Mouse (Mus musculus): Measurements from ENCODE around the gene Adk. TPM values are rescaled to one million over a fixed set of nuclear protein-coding genes. Genes with fewer than 3 reads are reported as not detected.
A peak's percentile ranks its signal among the peaks of the same experiment; 100 is the strongest.

Gene Adk
- total RNA-seq, 4 experiments from 2014 or later: 88.2 to 104 (median 99.2) TPM

DNA sequence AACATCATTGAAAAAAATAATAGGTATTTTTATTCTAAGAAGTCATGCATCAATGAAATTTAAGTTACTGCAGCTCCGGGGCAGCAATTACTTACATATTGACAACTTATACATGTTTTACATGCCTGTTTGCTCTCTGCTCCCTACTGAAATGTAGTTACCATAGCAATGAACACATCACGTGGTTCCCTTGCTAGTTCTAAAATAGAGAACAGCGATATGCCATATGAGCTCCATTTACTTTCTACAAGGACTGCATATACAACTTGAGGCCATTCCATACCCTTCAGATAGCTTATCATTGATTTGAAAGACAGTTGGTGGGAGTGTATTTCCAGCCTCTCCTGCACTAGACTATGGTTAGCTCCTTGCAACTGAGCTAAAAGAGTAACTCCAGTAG is 290.6 kb downstream of the Adk start:
- DNase-seq (ENCODE audit: low spot score in 2 of 2): no peak

GRCm38 (mm10) chr14:21344896-21345295 is 292.5 kb downstream of the Adk start:
- DNase-seq (ENCODE audit: low spot score in 2 of 2): no peak

GRCm38 (mm10) chr14:21348611-21349260 is 296.4 kb downstream of the Adk start:
- DNase-seq (ENCODE audit: low spot score in 2 of 2): no peak

- DNase-seq (ENCODE audit: low spot score in 2 of 2): no peak
These were observed 299.3 kb downstream of the Adk start for GRCm38 (mm10) chr14:21351646-21352045.

DNA sequence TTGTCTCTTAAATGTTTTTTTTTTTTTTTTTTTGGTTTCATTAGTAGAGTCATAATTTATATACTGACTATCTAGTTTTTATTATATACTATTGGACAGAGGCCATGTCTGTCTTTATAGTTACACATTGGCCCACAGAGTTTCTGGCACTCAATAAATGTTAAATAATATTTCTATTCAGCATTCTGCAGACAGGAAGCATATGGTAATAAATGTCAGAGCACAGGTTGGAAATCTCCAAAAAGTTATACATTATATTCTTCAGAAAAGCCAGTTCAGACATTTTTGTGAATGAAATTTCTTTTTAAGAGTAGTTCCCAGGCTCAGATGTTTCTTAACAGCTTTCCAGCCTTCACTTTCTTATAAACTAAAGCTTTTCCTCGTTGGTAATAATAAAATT is 303.9 kb downstream of the Adk start:
- DNase-seq (ENCODE audit: low spot score in 2 of 2): no peak

DNA sequence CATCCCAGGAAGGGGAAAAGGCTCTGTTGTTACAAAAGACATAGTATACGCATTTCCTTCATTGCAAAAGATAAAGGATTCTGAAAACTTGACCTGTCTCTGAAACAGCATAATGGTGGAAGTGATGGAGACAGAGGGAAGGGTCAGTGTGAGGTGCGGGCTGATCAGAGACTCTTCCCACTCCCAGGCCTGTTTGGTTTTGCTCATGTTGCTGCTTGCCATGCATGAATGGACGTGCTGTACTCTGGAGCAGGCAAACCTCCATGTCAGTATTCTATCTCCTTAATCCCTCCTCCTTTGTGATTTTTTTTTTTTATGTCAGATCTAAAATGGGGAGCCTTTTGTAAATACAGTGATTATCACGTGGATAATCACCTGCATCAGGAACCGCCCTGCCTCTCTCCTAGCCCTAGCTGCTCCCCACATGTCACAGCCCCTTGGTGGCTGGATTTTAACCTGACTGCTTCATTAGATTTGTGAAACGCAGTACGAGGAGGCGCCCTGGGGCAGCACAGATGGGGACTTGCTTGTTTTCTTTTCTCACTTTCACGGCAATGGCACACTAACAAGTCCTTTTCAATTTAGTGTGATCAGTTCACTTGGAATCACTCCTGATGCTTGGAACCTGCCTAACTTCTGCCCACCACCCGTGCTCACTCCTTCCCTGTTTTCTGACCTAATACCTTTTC is 307.0 kb downstream of the Adk start:
- no peak for DNase-seq (ENCODE audit: low spot score in 2 of 2)

- DNase-seq (ENCODE audit: low spot score in 2 of 2): no peak
These were observed 307.6 kb downstream of the Adk start for GRCm38 (mm10) chr14:21359896-21360525.

- DNase-seq (ENCODE audit: low spot score in 2 of 2): no peak
These were observed 314.7 kb downstream of the Adk start for GRCm38 (mm10) chr14:21367095-21367494.

DNA sequence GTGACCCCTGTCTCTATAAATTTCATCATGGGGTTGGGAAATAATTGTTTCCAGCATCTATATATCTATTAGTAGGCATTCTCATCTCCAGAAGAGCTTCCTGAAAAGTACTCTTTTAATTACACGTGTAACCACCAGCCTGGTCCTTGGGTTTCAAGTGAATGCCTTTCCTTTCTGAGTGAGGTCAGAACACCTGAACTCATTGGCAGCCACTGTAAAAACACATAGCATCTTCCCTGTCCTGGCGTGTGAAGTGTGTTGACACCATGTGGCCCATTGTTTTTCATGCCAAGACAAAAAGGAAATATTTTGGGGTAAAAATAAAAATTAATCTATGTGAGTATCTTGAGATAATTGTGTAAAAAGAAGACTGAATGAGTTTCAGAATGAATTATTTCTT is 316.2 kb downstream of the Adk start:
- DNase-seq (ENCODE audit: low spot score in 2 of 2): no peak

- peak; percentile 41 to 54 for DNase-seq (ENCODE audit: low spot score in 2 of 2)
These were observed 316.8 kb downstream of the Adk start for GRCm38 (mm10) chr14:21369127-21369526.

DNA sequence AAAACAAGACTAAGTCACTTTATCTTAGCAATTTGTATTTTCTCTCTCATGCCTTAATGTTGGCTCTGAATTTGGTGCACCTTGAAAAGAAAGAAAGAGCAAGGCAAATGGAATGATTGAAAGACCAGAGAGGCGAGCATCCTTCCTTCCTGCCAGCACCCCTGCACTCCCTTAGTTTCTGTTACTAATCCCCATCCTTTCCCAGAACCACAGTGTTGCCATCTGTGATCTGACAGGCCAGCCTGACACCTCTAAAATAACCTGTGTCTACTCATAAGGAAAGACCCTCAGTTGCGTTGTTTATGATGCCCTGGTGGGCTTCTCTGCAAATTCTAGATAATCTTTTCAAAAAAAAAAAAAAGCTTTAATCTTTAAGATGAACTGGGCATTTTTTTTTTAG is 319.6 kb downstream of the Adk start:
- DNase-seq (ENCODE audit: low spot score in 2 of 2): no peak

GRCm38 (mm10) chr14:21372689-21373088 is 320.3 kb downstream of the Adk start:
- DNase-seq (ENCODE audit: low spot score in 2 of 2): no peak

- DNase-seq (ENCODE audit: low spot score in 2 of 2): no peak
These were observed 331.5 kb downstream of the Adk start for GRCm38 (mm10) chr14:21383701-21384428.

GRCm38 (mm10) chr14:21399506-21399905 is 347.1 kb downstream of the Adk start:
- DNase-seq (ENCODE audit: low spot score in 2 of 2): no peak

DNA sequence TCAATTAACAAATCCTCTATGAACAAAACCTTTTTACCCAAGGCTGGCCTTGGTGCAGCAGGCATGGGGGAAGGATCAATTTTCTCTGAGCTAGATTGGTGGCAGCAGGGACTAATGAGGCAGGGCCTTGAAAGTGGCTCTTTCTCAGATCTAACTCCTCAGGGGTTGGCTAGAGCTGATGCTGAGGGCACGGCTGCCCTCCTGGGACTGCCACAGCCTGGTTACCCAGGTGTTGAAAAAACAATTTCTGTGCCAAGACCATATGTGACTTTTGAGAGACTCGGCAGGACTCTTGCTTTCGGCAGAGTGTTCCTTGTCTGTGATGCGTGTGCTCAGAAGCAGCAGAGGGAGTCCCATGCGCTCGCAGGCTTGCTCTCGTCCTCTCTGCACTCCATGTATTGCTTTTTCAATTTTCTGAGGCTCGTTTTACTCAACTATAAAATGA is 349.8 kb downstream of the Adk start:
- DNase-seq (ENCODE audit: low spot score in 2 of 2): no peak

DNA sequence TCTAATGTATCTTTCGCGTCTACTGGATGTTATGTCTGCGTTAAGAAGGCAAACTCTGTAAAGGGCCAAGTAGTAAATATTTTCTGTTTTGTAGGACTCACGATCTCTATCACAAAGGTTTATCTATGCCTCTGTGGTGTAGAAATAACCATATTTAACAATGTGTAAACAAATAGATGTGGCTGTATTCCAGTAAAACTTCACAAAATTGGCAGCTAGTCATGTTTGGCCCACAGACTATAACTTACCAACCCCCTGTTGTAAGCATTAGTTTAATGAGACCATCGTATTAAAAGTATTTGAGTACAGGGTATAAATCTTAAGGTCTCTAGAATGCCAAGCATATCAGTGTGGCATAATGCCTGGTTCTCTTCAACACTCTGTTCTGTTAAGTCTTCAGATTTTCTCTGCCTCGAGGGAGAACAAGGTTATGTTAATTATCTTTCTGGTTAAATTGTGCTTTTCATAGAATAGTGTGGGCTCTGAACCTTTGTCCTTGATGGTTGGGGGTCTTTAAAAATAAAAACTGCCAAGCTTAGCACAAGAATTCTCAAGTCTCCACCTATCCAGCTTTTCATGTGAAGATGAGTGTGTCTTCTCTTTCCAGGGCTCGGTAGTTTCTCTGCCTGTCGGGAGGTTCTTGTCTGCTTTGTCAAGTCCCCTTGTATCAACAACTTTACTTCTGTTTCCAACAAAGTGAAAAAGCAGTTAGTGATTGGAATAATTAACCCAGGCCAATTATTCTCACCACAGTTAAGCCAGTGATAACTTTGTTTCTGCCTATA is 350.4 kb downstream of the Adk start:
- DNase-seq (ENCODE audit: low spot score in 2 of 2): no peak

GRCm38 (mm10) chr14:21406946-21407345 is 354.6 kb downstream of the Adk start:
- no peak for DNase-seq (ENCODE audit: low spot score in 2 of 2)

GRCm38 (mm10) chr14:21408846-21409245 is 356.5 kb downstream of the Adk start:
- DNase-seq (ENCODE audit: low spot score in 2 of 2): no peak

DNA sequence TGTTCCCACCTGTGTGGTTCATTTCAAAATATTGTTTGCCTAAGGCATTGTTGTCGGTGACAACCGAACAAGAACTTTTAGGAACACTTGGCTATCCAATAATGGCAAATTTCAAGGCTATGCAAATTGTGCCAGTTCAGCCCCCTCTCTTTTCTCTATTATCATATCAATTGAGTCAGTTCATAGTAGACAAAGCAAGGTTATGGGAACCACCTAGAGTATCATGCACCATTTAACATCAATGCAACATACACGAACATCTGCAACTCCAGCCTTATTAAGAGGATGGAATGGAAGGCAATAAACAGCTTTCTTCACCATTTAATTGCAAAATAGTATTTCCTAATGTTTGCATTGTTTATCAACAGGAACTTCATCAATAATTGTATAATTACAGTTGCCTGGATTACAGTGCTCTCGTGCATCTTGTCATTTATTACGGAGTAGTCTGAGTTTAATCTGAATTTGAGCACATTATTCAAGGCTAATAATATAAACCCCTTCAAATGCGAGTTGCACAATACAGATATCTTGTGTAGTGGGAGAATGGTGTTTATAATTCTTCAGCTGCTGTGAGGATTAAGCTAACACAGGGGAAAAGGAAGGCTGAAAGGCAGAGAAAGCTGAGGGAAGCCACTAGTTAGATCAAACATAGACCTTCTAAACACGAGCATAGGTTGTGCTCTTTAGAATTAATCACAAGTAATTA is 358.5 kb downstream of the Adk start:
- DNase-seq (ENCODE audit: low spot score in 2 of 2): no peak

- no peak for DNase-seq (ENCODE audit: low spot score in 2 of 2)
These were observed 359.1 kb downstream of the Adk start for GRCm38 (mm10) chr14:21411524-21411923.

DNA sequence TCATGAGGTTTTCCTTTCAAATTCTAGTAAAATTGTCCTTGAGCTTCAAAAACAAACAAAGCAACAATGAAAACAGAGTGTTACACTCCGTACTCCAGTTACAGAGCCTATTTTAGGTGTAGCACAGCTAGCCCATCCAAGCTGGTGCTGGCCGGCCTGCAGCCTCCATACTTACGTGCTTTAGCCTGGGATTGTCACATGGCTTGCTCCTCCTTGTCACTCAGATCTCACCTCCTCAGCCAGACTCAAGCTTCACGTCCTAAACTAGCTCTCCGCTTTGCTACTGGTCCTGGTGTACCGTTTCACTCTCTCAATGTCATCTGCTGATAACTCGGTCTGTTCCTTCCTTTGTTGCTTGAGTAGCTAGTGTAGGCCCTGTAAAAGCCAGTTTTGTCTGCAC is 366.0 kb downstream of the Adk start:
- no peak for DNase-seq (ENCODE audit: low spot score in 2 of 2)
